Mouse (Mus musculus): ENCODE data around the gene Smg5.

DNA sequence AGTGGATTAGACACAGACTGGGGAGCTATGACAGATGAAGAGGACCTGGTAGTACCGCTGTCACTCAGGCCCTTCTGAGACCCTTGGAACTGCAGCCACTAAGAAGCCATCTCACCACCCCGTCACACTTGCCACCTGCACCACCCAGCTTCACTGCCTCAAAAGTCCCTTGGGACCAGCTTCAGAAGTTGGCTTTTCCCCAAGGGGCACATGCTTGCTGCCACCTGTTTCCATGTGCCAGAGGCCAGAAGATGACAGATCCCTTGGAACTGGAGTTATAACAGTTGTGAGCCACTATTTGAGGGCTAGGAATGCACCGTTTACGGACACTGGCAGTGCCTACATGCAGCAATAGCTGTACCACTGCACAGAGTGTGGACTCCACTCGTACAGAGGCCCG lies 59.2 kb downstream of the Smg5 start:
- TF ChIP-seq CTCF (IDR thresholded peaks at IDR 0.05; ENCODE audit: control insufficient read depth, insufficient read depth, low read length): no peak
- TF ChIP-seq POLR2A (IDR thresholded peaks at IDR 0.05; ENCODE audit: borderline replicate concordance, control insufficient read depth, low read depth, low read length): no peak

All from bone marrow, adult 2 months (tissue).